Mouse (Mus musculus): ENCODE measurements at regions not wholly inside any gene's neighbourhood (a gene's known extent, or its start where the extent isn't known, plus 50 kb on each side); places are given as distances from the start of the nearest gene placed in this dataset.

- Histone ChIP-seq H3K9ac (no peak overlapping the region), H3K4me1 (no peaks in the 10 kb centered on the region), H3K4me3 (no peak overlapping the region), H3K27ac (no peak overlapping the region), H3K4me2 (replicated peaks) (no peak overlapping the region), H3K36me3 (no peaks in the 10 kb centered on the region), H3K9me3 (no peaks in the 10 kb centered on the region), H3K27me3 (no peaks in the 10 kb centered on the region)
- no peak for ATAC-seq (ENCODE audit: insufficient number of reproducible peaks, insufficient read depth, low FRiP score, low TSS enrichment)
- WGBS, result 76% methylated on average over 1 of the region's 1 CpGs
Measured at GRCm38 (mm10) chr7:78061631-78062030, 676.2 kb downstream of the Ntrk3 start.

DNA sequence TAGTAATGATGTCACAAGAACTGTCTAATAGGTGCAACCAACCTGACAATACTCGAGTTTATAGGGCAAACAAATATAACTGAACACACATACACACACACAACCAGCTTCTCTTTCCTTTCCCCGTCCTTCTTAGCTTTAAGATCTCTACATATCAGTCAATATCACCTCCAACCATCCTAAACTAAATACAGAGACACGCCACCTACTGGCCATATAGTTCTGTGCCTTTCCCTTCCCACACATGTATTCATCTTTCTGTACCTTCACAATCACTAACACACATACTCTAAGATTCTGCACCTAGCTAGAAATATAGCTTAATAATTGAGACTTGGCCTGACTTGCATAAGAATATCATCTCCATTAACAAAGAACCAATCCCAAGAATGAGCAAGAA, 688.2 kb downstream of the Ntrk3 start:
- ATAC-seq (ENCODE audit: insufficient number of reproducible peaks, insufficient read depth, low FRiP score, low TSS enrichment), result no peak
- H3K27ac ChIP-seq, result no peak overlapping the region
- 64% methylated on average over 3 of the region's 3 CpGs for WGBS
- H3K4me3 ChIP-seq, result no peak overlapping the region
- H3K9ac ChIP-seq, result no peak overlapping the region
- no peaks in the 10 kb centered on the region for H3K9me3 ChIP-seq
- no peaks in the 10 kb centered on the region for H3K4me1 ChIP-seq
- H3K27me3 ChIP-seq, result no peaks in the 10 kb centered on the region
- H3K4me2 ChIP-seq (replicated peaks), result no peak overlapping the region
- no peaks in the 10 kb centered on the region for H3K36me3 ChIP-seq

DNA sequence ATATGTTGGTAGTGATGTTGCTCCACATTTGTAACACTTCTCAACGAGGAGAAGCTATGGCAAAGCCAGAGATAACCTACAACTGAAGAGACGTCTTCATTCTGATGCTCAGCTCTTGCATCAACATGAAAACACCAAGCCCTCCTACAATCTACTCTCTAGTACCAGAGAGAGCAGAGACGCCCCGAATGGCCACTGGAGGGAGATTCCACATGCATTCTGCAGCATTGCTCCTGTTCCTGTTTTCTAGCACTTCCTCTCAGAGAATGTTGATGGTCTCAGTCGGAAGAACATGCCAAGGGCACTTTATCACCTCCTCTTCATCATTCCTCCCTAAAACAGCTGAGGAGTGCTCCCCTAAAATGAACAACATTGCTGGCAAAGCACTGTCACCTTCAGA, 692.4 kb downstream of the Ntrk3 start:
- H3K4me1 ChIP-seq, result no peaks in the 10 kb centered on the region
- 58% methylated on average over 5 of the region's 5 CpGs for WGBS

DNA sequence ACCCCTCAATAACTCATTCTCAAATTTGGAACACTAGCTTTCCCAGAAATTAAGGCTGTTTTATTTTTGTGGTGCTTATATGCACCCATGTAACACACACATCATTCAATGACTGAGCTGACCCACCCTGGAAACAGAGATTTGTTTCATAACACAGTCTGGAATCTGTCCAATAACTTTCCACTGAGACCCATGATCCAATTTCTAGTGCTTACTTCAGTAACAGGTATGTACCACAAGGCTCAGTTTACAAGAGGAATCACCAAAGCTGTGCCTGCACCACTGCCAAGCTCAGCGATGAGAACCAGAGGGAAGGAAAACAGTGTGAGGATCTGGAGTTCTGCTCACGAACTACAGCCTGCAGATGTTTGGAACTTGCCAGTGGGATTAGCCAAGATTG, 706.8 kb downstream of the Ntrk3 start:
- Histone ChIP-seq H3K4me3 (no peak overlapping the region), H3K36me3 (no peaks in the 10 kb centered on the region), H3K9ac (no peak overlapping the region), H3K4me1 (no peaks in the 10 kb centered on the region), H3K27ac (no peak overlapping the region), H3K4me2 (replicated peaks) (no peak overlapping the region), H3K9me3 (no peaks in the 10 kb centered on the region), H3K27me3 (no peaks in the 10 kb centered on the region)
- 52% methylated on average over 2 of the region's 2 CpGs for WGBS
- ATAC-seq (ENCODE audit: insufficient number of reproducible peaks, insufficient read depth, low FRiP score, low TSS enrichment), result no peak

More for the DNA sequence above, 692.4 kb downstream of the Ntrk3 start:
- Histone ChIP-seq H3K4me3 (no peak overlapping the region), H3K27me3 (no peaks in the 10 kb centered on the region), H3K27ac (no peak overlapping the region), H3K36me3 (no peaks in the 10 kb centered on the region), H3K9me3 (no peaks in the 10 kb centered on the region), H3K4me2 (replicated peaks) (no peak overlapping the region), H3K9ac (no peak overlapping the region)
- ATAC-seq (ENCODE audit: insufficient number of reproducible peaks, insufficient read depth, low FRiP score, low TSS enrichment), result no peak

DNA sequence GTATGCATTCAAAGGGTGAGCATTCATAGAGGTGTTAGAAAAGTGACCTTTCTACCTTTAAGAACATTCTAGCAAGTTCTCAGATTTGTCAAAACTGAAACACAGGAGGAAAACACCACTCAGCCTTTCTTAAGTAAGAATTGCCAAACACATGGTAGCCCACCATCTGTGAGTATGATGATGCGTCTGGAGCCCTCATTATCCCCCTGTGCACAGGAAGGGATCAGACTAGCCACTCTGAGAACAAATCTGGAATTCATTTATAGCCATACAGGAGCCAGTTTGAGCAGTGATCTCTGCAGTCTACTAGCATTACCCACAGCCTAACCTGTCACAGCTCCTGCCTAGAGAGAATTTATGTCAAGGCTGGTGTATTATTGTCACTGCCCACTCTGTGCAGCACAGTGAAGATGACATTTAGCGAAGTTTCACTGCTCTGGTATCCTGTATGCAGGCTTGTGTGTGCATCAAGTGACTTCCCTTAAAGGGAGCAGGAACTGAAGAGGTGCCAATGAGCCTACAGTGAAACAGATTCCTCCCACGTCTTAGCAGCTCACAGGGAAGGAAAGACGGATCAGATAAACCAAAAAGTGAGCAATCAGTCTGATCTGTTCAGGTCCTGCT, 710.7 kb downstream of the Ntrk3 start:
- no peak for ATAC-seq (ENCODE audit: insufficient number of reproducible peaks, insufficient read depth, low FRiP score, low TSS enrichment)
- Histone ChIP-seq H3K4me3 (no peak overlapping the region), H3K27me3 (no peaks in the 10 kb centered on the region), H3K4me1 (no peaks in the 10 kb centered on the region), H3K9ac (no peak overlapping the region), H3K36me3 (no peaks in the 10 kb centered on the region), H3K27ac (no peak overlapping the region), H3K9me3 (no peaks in the 10 kb centered on the region), H3K4me2 (replicated peaks) (no peak overlapping the region)
- WGBS, result 45% methylated on average over 4 of the region's 4 CpGs

DNA sequence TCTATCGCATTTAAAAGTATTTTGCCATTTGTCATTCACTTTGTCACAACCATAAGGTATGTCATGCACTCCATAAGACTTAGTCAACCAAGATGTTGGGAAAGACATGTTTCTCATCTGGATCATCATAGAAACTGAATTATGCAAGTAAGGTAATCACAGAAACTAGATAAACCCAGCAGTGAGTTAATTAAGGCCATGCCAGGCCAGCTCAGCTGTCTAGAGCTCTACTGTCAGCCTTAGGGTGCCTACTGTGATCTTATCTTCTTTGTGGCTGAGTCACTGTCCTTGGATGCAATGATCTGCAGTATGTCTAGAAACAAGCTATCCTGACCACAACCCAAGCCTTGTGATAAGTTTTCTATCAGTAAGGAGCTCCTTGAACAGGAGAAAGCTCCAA, 714.2 kb downstream of the Ntrk3 start:
- H3K4me2 ChIP-seq (replicated peaks), result no peak overlapping the region
- H3K27me3 ChIP-seq, result no peaks in the 10 kb centered on the region
- H3K4me3 ChIP-seq, result no peak overlapping the region
- H3K9ac ChIP-seq, result no peak overlapping the region
- WGBS, result 95% methylated on average over 1 of the region's 1 CpGs
- no peak overlapping the region for H3K27ac ChIP-seq
- H3K36me3 ChIP-seq, result no peaks in the 10 kb centered on the region
- ATAC-seq (ENCODE audit: insufficient number of reproducible peaks, insufficient read depth, low FRiP score, low TSS enrichment), result no peak
- H3K4me1 ChIP-seq, result no peaks in the 10 kb centered on the region
- H3K9me3 ChIP-seq, result no peaks in the 10 kb centered on the region

DNA sequence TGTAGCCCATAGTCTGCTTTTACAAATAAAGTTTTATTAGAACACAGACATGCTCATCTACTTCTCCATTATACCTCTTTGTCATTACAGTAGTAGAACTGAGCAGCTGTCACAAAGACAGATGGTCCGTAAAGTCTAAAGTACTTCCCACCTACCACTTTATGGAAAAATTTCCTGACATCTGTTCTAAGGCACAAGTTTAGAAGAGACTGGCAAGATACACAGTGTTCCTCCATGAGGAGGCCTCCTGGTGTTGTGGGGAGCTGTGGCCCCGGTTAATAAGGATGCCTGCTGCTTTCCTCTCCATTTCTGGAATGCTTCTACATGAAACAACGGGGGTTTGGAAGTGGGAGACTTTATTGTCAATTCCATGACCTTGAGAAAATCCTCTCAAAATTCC, 714.7 kb downstream of the Ntrk3 start:
- Histone ChIP-seq H3K27ac (no peak overlapping the region), H3K4me3 (no peak overlapping the region), H3K36me3 (no peaks in the 10 kb centered on the region), H3K4me1 (no peaks in the 10 kb centered on the region), H3K9ac (no peak overlapping the region), H3K27me3 (no peaks in the 10 kb centered on the region), H3K9me3 (no peaks in the 10 kb centered on the region), H3K4me2 (replicated peaks) (no peak overlapping the region)
- 81% methylated on average over 3 of the region's 3 CpGs for WGBS
- no peak for ATAC-seq (ENCODE audit: insufficient number of reproducible peaks, insufficient read depth, low FRiP score, low TSS enrichment)

GRCm38 (mm10) chr7:78013631-78014030, 724.2 kb downstream of the Ntrk3 start:
- 44% methylated on average over 6 of the region's 6 CpGs for WGBS
- no peaks in the 10 kb centered on the region for H3K36me3 ChIP-seq
- no peaks in the 10 kb centered on the region for H3K9me3 ChIP-seq
- H3K4me3 ChIP-seq, result no peak overlapping the region
- H3K4me2 ChIP-seq (replicated peaks), result no peak overlapping the region
- no peak overlapping the region for H3K9ac ChIP-seq
- no peak overlapping the region for H3K27ac ChIP-seq
- no peak for ATAC-seq (ENCODE audit: insufficient number of reproducible peaks, insufficient read depth, low FRiP score, low TSS enrichment)
- H3K4me1 ChIP-seq, result no peaks in the 10 kb centered on the region
- H3K27me3 ChIP-seq, result no peaks in the 10 kb centered on the region

- Histone ChIP-seq H3K4me3 (no peak overlapping the region), H3K9me3 (no peaks in the 10 kb centered on the region), H3K9ac (no peak overlapping the region), H3K4me1 (no peaks in the 10 kb centered on the region), H3K36me3 (no peaks in the 10 kb centered on the region), H3K27me3 (no peaks in the 10 kb centered on the region), H3K27ac (no peak overlapping the region), H3K4me2 (replicated peaks) (no peak overlapping the region)
- WGBS, result 62% methylated on average over 2 of the region's 2 CpGs
- ATAC-seq (ENCODE audit: insufficient number of reproducible peaks, insufficient read depth, low FRiP score, low TSS enrichment), result no peak
Measured at GRCm38 (mm10) chr7:78003086-78003485, 734.7 kb downstream of the Ntrk3 start.

GRCm38 (mm10) chr7:77993840-77994239, 744.0 kb downstream of the Ntrk3 start:
- ATAC-seq (ENCODE audit: insufficient number of reproducible peaks, insufficient read depth, low FRiP score, low TSS enrichment), result no peak
- H3K9me3 ChIP-seq, result no peaks in the 10 kb centered on the region
- 82% methylated on average over 2 of the region's 2 CpGs for WGBS
- H3K4me3 ChIP-seq, result no peak overlapping the region
- no peak overlapping the region for H3K9ac ChIP-seq
- no peak overlapping the region for H3K4me2 ChIP-seq (replicated peaks)
- H3K36me3 ChIP-seq, result no peaks in the 10 kb centered on the region
- no peak overlapping the region for H3K27ac ChIP-seq
- H3K4me1 ChIP-seq, result no peaks in the 10 kb centered on the region
- H3K27me3 ChIP-seq, result no peaks in the 10 kb centered on the region

DNA sequence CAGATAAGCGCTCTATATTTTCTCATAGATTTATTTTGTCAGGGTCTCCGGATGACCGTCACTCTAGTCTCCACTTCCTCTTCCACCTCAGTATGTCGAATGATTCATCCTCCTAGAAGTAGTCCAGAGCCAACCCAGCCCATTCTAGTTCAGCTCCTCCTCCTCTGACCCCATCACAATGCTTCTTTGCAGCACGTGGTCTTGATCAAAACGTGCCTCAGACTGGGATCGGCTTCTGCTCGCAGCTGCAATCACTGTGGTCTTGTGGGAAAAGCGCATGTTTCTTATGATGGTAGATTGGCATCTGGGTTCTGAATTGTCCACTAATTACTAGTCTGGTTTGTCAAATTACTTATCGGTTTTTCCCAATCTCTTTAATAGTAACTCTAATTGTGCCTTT, 747.7 kb downstream of the Ntrk3 start:
- no peak for ATAC-seq (ENCODE audit: insufficient number of reproducible peaks, insufficient read depth, low FRiP score, low TSS enrichment)
- Histone ChIP-seq H3K4me2 (replicated peaks) (no peak overlapping the region), H3K4me3 (no peak overlapping the region), H3K4me1 (no peaks in the 10 kb centered on the region), H3K27ac (no peak overlapping the region), H3K9me3 (no peaks in the 10 kb centered on the region), H3K9ac (no peak overlapping the region), H3K27me3 (no peaks in the 10 kb centered on the region), H3K36me3 (no peaks in the 10 kb centered on the region)
- WGBS, result 47% methylated on average over 10 of the region's 10 CpGs

- no peak overlapping the region for H3K9ac ChIP-seq
- H3K4me2 ChIP-seq (replicated peaks), result no peak overlapping the region
- H3K27me3 ChIP-seq, result no peaks in the 10 kb centered on the region
- no peak overlapping the region for H3K4me3 ChIP-seq
- WGBS, result 58% methylated on average over 5 of the region's 5 CpGs
- no peak for ATAC-seq (ENCODE audit: insufficient number of reproducible peaks, insufficient read depth, low FRiP score, low TSS enrichment)
- H3K9me3 ChIP-seq, result no peaks in the 10 kb centered on the region
- H3K27ac ChIP-seq, result no peak overlapping the region
- H3K36me3 ChIP-seq, result no peaks in the 10 kb centered on the region
- H3K4me1 ChIP-seq, result no peaks in the 10 kb centered on the region
Measured at GRCm38 (mm10) chr7:77988177-77988576, 749.6 kb downstream of the Ntrk3 start.

DNA sequence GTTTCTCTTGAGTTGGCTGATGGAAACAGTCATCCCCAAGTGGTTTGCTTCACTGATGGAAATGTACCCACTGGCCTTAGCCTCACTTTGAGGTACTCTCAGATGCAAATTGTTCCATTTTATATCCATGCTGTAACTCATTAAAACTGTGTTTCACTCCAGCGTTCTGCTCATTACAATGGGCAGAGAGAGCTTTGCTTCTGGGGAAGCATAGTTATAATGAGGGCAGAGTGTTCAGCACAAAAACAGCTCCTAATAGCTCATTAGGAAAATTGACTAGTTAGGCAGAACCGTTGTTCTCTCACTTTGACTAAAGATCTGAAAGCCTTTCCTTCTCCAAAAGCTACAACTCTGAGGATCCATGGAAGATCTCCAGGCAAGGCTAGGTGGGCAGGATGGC, 771.2 kb downstream of the Ntrk3 start:
- Histone ChIP-seq H3K4me2 (replicated peaks) (no peak overlapping the region), H3K27me3 (no peaks in the 10 kb centered on the region), H3K4me1 (no peaks in the 10 kb centered on the region), H3K36me3 (no peaks in the 10 kb centered on the region), H3K4me3 (no peak overlapping the region), H3K9me3 (no peaks in the 10 kb centered on the region), H3K9ac (no peak overlapping the region), H3K27ac (no peak overlapping the region)
- 80% methylated on average over 2 of the region's 2 CpGs for WGBS
- ATAC-seq (ENCODE audit: insufficient number of reproducible peaks, insufficient read depth, low FRiP score, low TSS enrichment), result no peak
